Mouse (Mus musculus) myocyte (in vitro differentiated cells): ENCODE measurements at regions not wholly inside any gene's neighbourhood (a gene's known extent, or its start where the extent isn't known, plus 50 kb on each side); places are given as distances from the start of the nearest gene placed in this dataset.

Experiments used
- H3K27me3 ChIP-seq: one replicate; pipeline ENCODE4 v1.6.1; 2011; ENCODE audit not compliant: control insufficient read depth, insufficient read depth, insufficient read length
- H3K36me3 ChIP-seq: one replicate; pipeline ENCODE4 v1.6.1; 2011; ENCODE audit not compliant: control insufficient read depth, insufficient read depth
- H3K4me2 ChIP-seq: one replicate; pipeline ENCODE4 v1.6.1; 2011; ENCODE audit warnings: low read depth, control low read depth
- H3K4me3 ChIP-seq: one replicate; pipeline ENCODE4 v1.5.1; 2011; ENCODE audit warnings: mild to moderate bottlenecking, control low read depth, moderate library complexity
- H3K79me2 ChIP-seq: one replicate; pipeline ENCODE4 v1.6.1; 2011; ENCODE audit not compliant: control insufficient read depth, insufficient read depth
- H3ac ChIP-seq: one replicate; pipeline ENCODE4 v1.6.1; 2011; ENCODE audit not compliant: control insufficient read depth, insufficient read length
- CEBPB ChIP-seq: IDR thresholded peaks from 2 replicates; pipeline ENCODE4 v1.6.1; 2011; ENCODE audit warnings: mild to moderate bottlenecking, moderate library complexity; ENCODE audit not compliant: poor library complexity, insufficient read depth, severe bottlenecking
- E2F4 ChIP-seq: IDR thresholded peaks from one replicate; pipeline ENCODE4 v1.6.1; 2011; ENCODE audit warnings: mild to moderate bottlenecking, control low read depth, moderate library complexity; ENCODE audit not compliant: insufficient read depth
- MAX ChIP-seq: IDR thresholded peaks from one replicate; pipeline ENCODE4 v1.6.1; 2011; ENCODE audit warnings: low read depth, mild to moderate bottlenecking, control low read depth
- MYOD1 ChIP-seq, 3 experiments: IDR thresholded peaks; one replicate each; pipeline ENCODE4 v1.6.1; 2011; ENCODE audit warnings: control low read depth in 2 of 3, low read depth in 2 of 3, mild to moderate bottlenecking in 2 of 3, moderate library complexity in 1 of 3; ENCODE audit not compliant: insufficient read length in 2 of 3, control insufficient read depth in 1 of 3
- MYOG ChIP-seq, 3 experiments: IDR thresholded peaks; one replicate each; pipeline ENCODE4 v1.6.1; 2011; ENCODE audit warnings: control low read depth in 2 of 3, low read depth in 2 of 3, mild to moderate bottlenecking in 2 of 3; ENCODE audit not compliant: insufficient read length in 2 of 3, control insufficient read depth in 1 of 3, insufficient read depth in 1 of 3
- POLR2A ChIP-seq: IDR thresholded peaks from one replicate; pipeline ENCODE4 v1.6.1; 2011; ENCODE audit warnings: low read depth, mild to moderate bottlenecking, control low read depth, moderate library complexity; ENCODE audit not compliant: insufficient read length
- POLR2AphosphoS2 ChIP-seq: IDR thresholded peaks from one replicate; pipeline ENCODE4 v1.6.1; 2011; ENCODE audit warnings: low read depth, control low read depth; ENCODE audit not compliant: insufficient read length
- REST ChIP-seq: IDR thresholded peaks from one replicate; pipeline ENCODE4 v1.6.1; 2011; ENCODE audit warnings: mild to moderate bottlenecking, control low read depth, moderate library complexity; ENCODE audit not compliant: insufficient read depth, insufficient read length
- SRF ChIP-seq: IDR thresholded peaks from one replicate; pipeline ENCODE4 v1.6.1; 2011; ENCODE audit warnings: low read depth; ENCODE audit not compliant: control insufficient read depth, insufficient read length
- TCF12 ChIP-seq: IDR thresholded peaks from one replicate; pipeline ENCODE4 v1.6.1; 2011; ENCODE audit warnings: mild to moderate bottlenecking, control low read depth; ENCODE audit not compliant: poor library complexity, insufficient read depth, severe bottlenecking
- TCF3 ChIP-seq: IDR thresholded peaks from one replicate; pipeline ENCODE4 v1.6.1; 2011; ENCODE audit warnings: low read depth, control low read depth; ENCODE audit not compliant: insufficient read length
- USF1 ChIP-seq: IDR thresholded peaks from one replicate; pipeline ENCODE4 v1.6.1; 2011; ENCODE audit warnings: low read depth, mild to moderate bottlenecking, control low read depth, moderate library complexity

DNA sequence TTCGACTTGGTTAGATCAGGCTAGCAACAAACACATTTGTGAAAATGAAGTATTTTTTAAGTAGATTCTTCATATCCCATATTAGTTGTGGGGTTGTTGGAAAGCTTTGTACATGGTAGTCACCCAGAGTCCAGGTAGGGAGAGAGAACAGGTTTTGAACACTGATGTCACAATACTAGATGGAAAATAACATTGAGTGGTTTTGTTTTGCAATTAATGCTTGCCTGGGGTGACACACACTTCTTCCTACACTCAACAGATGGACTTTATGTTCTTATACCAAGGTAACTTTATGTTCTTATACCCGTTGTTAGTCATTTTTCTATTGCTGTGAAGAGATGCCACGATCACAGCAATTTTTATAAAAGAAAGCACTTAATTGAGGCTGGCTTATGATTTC lies 134.2 kb upstream of the Fam241a start:
- no peak overlapping the region for H3ac ChIP-seq
- no peaks in the 10 kb centered on the region for H3K79me2 ChIP-seq
- no peak overlapping the region for H3K4me2 ChIP-seq
- H3K27me3 ChIP-seq, result no peaks in the 10 kb centered on the region
- H3K4me3 ChIP-seq, result no peak overlapping the region
- no peak for TF ChIP-seq POLR2A
- TF ChIP-seq MYOG (IDR thresholded peaks at IDR 0.05; ENCODE audit: control insufficient read depth in 1 of 3, insufficient read depth in 1 of 3, insufficient read length in 2 of 3, low read depth in 2 of 3), result no peak
- TF ChIP-seq TCF3, result no peak
- no peak for TF ChIP-seq TCF12
- no peak for TF ChIP-seq MYOD1 (IDR thresholded peaks at IDR 0.05; ENCODE audit: control insufficient read depth in 1 of 3, insufficient read length in 2 of 3, low read depth in 2 of 3)
- TF ChIP-seq CEBPB, result no peak
- TF ChIP-seq USF1, result no peak
- no peak for TF ChIP-seq E2F4
- no peak for TF ChIP-seq SRF
- no peak for TF ChIP-seq REST
- no peak for TF ChIP-seq MAX
- no peak for TF ChIP-seq POLR2AphosphoS2
- no peaks in the 10 kb centered on the region for H3K36me3 ChIP-seq

DNA sequence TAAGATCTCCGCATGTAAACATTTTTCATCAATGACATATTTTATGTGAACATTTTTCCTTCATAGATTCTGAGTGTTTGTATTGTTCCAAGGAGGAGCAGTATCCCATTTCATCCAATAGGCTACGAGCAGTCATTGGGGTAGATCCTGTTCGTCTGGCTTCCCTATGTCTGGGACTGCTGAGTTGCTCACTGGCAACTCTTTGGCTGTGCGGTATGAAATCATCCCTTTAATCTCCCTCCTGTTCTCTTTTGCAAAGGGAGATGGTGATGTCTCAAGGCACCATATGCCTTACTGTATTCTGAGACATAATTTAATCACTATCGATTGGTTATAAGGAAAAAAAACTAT lies 133.4 kb upstream of the Fam241a start:
- H3K27me3 ChIP-seq, result no peaks in the 10 kb centered on the region
- H3K36me3 ChIP-seq, result no peaks in the 10 kb centered on the region
- no peak overlapping the region for H3K4me3 ChIP-seq
- no peak overlapping the region for H3ac ChIP-seq
- H3K79me2 ChIP-seq, result no peaks in the 10 kb centered on the region
- no peak overlapping the region for H3K4me2 ChIP-seq
- TF ChIP-seq CEBPB, result no peak
- TF ChIP-seq SRF, result no peak
- no peak for TF ChIP-seq MAX
- TF ChIP-seq USF1, result no peak
- TF ChIP-seq MYOD1 (IDR thresholded peaks at IDR 0.05; ENCODE audit: control insufficient read depth in 1 of 3, insufficient read length in 2 of 3, low read depth in 2 of 3), result no peak
- TF ChIP-seq POLR2A, result no peak
- TF ChIP-seq MYOG (IDR thresholded peaks at IDR 0.05; ENCODE audit: control insufficient read depth in 1 of 3, insufficient read depth in 1 of 3, insufficient read length in 2 of 3, low read depth in 2 of 3), result no peak
- no peak for TF ChIP-seq POLR2AphosphoS2
- TF ChIP-seq REST, result no peak
- no peak for TF ChIP-seq TCF3
- no peak for TF ChIP-seq E2F4
- TF ChIP-seq TCF12, result no peak

DNA sequence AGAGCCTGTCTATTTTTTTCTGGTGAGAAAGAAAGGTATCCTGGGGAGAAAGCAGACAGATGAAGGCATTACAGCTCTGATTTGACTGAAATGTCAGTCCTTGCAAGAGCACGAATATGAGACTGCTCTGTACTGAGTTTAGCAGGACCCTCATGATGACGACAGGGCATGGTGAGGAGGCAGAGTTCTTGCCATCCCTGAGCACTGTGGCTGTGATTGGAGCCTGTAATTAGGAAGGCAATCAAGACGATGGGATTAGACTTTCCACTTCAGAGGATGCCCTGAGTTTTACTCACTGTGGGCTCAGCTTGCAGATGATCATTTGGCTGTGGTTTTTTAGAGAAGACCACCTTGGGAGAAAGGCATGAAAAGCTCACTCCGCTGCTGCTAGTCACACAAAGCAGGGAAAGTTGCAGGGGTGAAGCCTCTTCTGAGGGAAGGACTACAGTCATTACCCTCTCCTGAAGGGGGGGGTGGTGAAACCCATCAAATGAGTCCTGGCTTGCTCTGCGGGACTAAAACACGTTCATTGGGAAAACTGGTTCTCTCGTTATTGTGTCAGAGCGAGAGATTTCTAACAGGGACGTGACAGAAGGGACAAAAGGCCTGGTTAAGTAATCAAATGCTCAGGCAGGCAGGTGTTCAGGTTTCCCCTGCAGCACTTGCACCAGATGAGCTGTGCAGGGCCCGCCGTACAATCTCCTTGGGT lies 132.9 kb upstream of the Fam241a start:
- no peak overlapping the region for H3K4me2 ChIP-seq
- no peak for TF ChIP-seq REST
- no peak for TF ChIP-seq TCF12
- TF ChIP-seq POLR2AphosphoS2, result no peak
- TF ChIP-seq E2F4, result no peak
- TF ChIP-seq SRF, result no peak
- no peak for TF ChIP-seq MAX
- TF ChIP-seq MYOG (IDR thresholded peaks at IDR 0.05; ENCODE audit: control insufficient read depth in 1 of 3, insufficient read depth in 1 of 3, insufficient read length in 2 of 3, low read depth in 2 of 3), result no peak
- TF ChIP-seq POLR2A, result no peak
- no peak for TF ChIP-seq TCF3
- no peaks in the 10 kb centered on the region for H3K79me2 ChIP-seq
- H3K27me3 ChIP-seq, result no peaks in the 10 kb centered on the region
- no peak overlapping the region for H3K4me3 ChIP-seq
- H3K36me3 ChIP-seq, result no peaks in the 10 kb centered on the region
- no peak overlapping the region for H3ac ChIP-seq

DNA sequence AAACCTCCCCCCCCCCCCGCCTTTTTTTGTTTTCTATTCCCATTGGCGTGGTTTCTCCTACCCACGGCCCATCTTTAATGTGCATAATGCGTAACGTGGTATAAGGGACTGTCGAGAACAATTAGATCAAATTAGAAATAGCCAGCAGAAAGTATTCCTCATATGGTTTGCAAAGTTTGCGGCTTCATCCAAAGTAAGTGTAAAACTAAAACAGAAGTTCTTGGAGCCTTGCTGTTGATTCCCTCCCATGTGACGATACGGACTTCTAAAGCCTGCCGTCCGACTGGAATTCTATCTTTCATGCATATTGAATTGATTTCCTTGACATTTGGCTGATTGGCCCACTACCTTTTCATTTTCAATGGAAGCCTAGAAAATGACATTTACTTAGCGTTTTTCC lies 128.7 kb upstream of the Fam241a start:
- H3K4me3 ChIP-seq, result no peak overlapping the region
- H3K79me2 ChIP-seq, result no peaks in the 10 kb centered on the region
- no peak overlapping the region for H3ac ChIP-seq
- no peaks in the 10 kb centered on the region for H3K36me3 ChIP-seq
- H3K4me2 ChIP-seq, result no peak overlapping the region
- no peak for TF ChIP-seq MYOD1 (IDR thresholded peaks at IDR 0.05; ENCODE audit: control insufficient read depth in 1 of 3, insufficient read length in 2 of 3, low read depth in 2 of 3)
- no peak for TF ChIP-seq SRF
- no peak for TF ChIP-seq POLR2AphosphoS2
- TF ChIP-seq USF1, result no peak
- TF ChIP-seq TCF3, result no peak
- no peak for TF ChIP-seq TCF12
- no peak for TF ChIP-seq REST
- TF ChIP-seq CEBPB, result no peak
- TF ChIP-seq E2F4, result no peak
- TF ChIP-seq MAX, result no peak
- TF ChIP-seq MYOG (IDR thresholded peaks at IDR 0.05; ENCODE audit: control insufficient read depth in 1 of 3, insufficient read depth in 1 of 3, insufficient read length in 2 of 3, low read depth in 2 of 3), result no peak
- no peak for TF ChIP-seq POLR2A
- no peaks in the 10 kb centered on the region for H3K27me3 ChIP-seq

DNA sequence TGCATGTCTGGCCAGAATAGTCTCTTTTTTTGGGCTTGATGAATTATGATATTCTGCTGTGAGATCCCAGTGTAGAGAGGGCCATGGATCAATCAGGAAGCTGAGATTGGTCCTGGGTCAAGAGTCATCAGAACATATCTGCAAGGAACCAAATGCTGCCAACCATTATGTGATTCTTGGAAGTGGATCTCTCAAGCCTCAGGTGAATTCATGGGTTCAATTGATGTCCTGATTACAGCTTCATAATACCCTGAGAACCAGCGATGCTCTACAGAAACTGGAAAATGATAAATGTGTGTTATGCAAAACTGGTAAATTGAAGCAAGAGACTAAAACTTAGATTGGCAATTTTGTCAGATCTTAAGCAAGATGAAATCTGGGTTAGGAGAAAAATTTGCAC lies 118.8 kb upstream of the Fam241a start:
- no peaks in the 10 kb centered on the region for H3K36me3 ChIP-seq
- no peak overlapping the region for H3ac ChIP-seq
- H3K4me3 ChIP-seq, result no peak overlapping the region
- TF ChIP-seq E2F4 (no peak), POLR2A (no peak), USF1 (no peak), SRF (no peak), TCF3 (no peak), MYOD1 (IDR thresholded peaks at IDR 0.05; ENCODE audit: control insufficient read depth in 1 of 3, insufficient read length in 2 of 3, low read depth in 2 of 3) (no peak), MAX (no peak), MYOG (IDR thresholded peaks at IDR 0.05; ENCODE audit: control insufficient read depth in 1 of 3, insufficient read depth in 1 of 3, insufficient read length in 2 of 3, low read depth in 2 of 3) (no peak), TCF12 (no peak), REST (no peak), CEBPB (no peak), POLR2AphosphoS2 (no peak)
- H3K27me3 ChIP-seq, result no peaks in the 10 kb centered on the region
- no peaks in the 10 kb centered on the region for H3K79me2 ChIP-seq
- H3K4me2 ChIP-seq, result no peak overlapping the region
